Mouse (Mus musculus): ENCODE measurements around the gene Rimbp2.

DNA sequence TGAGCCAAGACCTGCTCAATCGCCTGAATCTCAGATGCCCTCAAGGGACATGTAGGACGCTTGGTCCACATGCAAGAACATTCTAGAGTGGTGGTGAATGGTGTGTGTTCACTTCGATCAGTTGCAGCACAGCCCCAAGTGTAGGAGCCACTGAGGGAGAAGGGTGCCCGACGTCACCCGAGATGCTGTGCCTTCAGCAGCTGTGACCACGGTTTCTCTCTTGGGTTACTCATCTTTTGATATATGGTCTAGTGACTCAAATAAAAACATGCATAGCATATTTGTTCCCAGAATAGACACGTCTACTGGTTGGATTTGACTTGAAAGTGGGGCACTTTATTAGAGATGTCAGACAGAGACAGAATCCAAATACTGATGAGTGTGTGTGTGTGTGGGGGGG is 105.5 kb downstream of the Rimbp2 start:
- TF ChIP-seq POLR2A (IDR thresholded peaks at IDR 0.05; ENCODE audit: insufficient read depth, low read depth, low read length) (no peak), CTCF (IDR thresholded peaks at IDR 0.05; ENCODE audit: insufficient read depth, low read depth, low read length) (no peak)
